Mouse (Mus musculus): ENCODE measurements around the gene BC049352.
A peak's percentile ranks its signal among the peaks of the same experiment; 100 is the strongest.

Gene BC049352

DNA sequence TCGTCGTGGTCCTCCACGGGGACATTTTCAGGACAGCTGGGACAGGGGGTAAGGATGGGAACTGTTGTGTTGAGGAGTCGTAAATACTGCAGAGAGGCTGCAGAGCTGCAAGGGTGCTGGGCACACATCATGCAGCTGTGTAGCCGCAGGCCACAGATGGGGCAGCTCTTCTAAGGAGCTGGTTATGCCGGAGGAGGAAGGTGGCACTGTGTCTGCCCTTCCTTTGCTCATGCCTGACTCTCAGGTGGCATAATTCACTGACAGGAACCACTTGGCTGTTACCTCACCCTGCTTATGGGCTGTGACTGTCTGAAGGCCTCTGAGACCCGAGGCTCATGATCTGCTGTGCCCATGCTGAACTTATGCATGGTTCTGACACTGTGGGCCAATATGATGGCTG is 68.5 kb downstream of the BC049352 start:
- no peak for DNase-seq (ENCODE audit: low spot score)

DNA sequence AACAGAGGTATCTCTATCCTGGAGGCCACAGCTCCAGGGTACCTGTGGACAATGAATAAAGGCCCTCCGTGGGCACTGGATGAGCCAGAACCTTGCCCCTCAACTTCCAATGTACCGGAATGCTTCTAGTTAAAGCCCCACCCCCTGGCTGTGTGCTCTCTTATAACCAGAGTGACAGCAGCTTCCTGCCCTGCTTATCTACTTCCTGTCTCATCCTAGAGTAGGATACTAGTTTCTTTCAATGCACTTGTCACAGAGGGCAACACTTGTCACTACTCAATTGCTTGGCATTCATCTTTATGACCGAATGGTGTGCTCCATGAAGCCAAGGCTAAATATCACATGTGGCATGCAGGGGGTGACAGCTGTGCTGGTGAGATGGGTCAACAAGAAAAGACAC is 69.5 kb downstream of the BC049352 start:
- DNase-seq (ENCODE audit: low spot score), result no peak

DNA sequence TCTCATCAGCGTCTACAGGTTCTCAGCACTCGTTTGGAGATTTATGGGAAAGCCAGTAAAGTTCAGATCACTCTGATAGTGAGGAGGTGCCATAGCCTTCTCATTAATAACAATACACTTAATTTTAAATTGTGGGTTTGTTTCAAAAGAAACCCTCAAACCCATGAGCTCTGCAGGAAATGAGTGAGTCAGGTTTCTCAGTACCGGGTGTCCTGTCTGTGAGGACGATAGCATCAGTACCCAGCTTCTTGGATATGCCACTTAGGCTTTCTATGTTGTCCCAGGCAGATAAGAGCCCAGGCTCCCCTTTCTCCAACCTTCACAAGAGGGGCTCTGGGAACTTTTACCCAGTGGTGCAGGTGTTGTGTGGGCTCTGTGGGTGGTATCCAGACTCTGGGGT is 70.2 kb downstream of the BC049352 start:
- no peak for DNase-seq (ENCODE audit: low spot score)

DNA sequence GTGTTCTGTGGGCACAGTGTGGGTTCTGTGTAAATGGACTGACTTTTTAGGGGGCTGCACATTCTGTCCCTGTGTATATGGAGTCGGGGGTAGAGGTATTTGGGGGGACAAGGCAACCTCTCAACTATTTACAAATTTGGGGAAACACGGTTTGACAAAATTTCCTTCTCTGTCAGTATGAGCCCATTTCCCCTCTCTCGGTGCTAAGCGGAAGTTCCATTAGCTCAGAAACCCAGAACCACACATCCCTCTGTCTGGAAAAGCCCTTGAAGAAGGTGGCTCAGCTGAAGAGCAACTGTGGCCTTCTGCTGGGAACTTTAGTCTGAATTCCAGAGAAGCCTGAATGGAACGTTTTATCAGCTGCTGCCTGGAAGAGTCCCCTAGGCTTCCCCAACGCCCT is 70.6 kb downstream of the BC049352 start:
- no peak for DNase-seq (ENCODE audit: low spot score)

DNA sequence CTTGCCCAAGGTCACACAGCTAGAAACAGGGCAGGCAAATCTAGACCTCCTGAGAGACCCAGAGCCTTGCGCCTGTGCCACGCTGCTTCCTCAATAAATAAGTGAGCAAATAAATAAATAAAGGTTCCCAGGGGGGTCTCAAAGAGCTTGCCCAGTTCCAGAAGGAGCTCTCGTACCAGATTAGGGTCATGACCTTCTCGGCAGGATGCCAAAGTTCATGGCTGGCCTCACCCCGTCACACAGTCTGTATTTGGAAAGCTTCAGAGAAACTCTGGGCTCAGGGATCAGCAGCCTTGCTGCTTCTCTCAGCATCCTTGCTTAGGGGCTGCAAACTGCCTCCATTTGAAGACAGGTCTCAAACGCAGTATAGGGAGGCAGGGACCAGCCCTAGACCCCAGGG is 72.2 kb downstream of the BC049352 start:
- DNase-seq (ENCODE audit: low spot score), result no peak

DNA sequence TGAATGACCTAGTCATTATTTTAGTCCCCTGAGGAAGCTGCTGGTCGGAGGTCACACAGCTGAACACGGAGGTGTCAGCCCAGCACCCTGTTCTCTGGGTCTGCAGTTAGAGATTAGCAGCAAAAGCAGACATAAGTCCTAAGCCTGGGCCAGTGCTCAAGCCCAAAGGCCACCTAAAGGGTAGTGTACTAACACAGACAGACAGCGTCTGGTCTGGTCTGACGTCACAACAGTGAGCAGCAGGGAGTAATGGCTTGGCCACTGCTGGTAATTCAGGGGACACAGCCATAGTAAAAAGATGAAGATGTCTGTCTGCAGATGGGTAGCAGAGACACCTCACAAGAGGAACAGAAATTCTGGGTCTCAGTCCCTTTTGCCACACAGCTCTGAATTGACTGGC is 72.8 kb downstream of the BC049352 start:
- no peak for DNase-seq (ENCODE audit: low spot score)

DNA sequence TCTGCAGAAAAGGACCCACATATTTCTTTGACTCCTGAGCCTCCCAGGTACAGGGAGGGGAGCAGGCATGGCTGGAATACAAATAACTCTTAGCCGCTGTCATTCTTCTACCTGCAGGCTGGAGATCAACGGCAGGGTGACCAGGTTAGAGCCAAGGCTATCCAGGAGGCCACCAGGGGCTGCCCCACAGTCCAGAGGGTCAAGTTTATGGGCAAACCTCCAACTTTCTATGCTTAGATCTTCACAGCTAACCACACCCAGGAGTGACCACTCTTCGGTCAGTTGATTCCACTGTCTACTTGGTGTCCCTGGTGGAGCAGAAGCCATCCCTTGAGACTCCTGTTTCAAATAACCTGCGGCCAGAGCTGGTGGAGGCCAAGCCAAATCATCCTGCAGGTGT is 73.6 kb downstream of the BC049352 start:
- DNase-seq (ENCODE audit: low spot score), result no peak

DNA sequence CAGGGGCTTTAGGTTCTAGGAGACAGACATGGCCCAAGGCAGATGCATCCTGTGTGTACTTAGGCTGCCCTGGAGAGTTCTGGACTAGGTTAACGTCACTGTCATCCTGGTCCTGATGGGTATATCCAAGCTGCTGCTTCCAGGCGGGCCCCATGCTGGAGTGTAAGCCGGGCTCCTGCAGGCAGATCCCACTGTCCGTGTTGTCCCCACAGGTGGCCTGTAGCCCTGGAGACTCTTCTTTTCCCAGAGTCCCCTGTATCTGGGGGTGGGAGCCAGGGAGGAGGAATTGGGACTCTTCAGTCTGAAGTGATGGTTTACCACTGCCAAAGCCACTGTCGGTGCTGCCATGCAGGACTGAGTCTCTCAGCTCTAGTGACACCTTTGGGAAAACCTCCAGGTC is 74.2 kb downstream of the BC049352 start:
- DNase-seq (ENCODE audit: low spot score), result no peak

DNA sequence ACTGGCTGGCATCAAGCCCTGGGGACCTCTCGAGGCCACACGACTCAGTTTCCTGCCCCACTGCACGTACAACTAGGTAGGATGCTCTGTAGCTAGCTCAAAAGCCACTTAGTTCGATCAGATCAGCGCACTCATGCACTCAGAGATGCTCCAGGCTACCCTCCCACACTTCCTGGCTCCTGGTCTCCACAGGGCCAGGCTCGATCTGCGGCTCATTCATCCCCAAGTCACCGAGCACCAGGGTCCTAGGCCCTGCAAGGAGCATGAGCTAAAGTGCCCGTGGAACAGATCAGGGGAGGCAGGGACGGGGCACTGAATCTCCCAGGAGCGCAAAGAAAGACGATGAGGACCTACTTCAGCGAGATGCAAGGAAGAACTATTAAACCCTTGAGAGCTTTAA is 77.3 kb downstream of the BC049352 start:
- no peak for DNase-seq (ENCODE audit: low spot score)

DNA sequence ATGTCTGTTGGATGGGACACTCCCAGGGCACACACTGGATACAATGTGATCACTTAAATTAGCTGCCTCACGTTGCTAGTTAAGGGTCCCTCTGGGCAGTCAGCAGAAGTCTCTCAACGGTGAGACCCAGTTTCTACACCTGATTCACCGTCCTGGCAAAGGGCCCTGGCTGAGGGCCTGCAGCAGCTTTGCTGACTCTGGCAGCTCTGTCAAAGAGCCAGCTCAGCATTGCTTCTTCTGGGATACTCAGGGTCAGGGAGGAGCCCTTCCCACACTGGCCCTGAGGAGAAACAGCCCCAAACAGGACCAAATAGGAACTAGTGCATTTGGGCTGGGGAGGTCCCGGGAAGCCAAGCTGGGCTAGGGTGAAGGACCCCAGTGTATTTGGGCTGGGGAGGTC is 79.7 kb downstream of the BC049352 start:
- peak; percentile 74 for DNase-seq (ENCODE audit: low spot score)

DNA sequence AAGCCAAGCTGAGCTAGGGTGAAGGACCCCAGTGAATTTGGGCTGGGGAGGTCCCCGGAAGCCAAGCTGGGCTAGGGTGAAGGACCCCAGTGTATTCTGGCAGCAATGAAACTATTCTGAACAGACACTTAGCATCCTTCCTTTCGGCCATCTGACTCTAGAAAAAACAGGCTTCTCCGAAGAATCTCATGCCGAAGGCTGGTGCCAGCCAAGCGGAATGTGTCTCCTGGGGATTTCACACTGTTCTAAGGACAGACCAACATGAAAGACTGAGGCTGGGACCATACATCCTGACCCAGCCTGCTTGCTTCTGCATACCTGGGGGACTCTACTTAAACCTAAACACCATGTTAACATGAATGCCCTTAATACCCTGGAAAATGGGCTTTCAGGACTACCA is 80.1 kb downstream of the BC049352 start:
- DNase-seq (ENCODE audit: low spot score), result no peak

DNA sequence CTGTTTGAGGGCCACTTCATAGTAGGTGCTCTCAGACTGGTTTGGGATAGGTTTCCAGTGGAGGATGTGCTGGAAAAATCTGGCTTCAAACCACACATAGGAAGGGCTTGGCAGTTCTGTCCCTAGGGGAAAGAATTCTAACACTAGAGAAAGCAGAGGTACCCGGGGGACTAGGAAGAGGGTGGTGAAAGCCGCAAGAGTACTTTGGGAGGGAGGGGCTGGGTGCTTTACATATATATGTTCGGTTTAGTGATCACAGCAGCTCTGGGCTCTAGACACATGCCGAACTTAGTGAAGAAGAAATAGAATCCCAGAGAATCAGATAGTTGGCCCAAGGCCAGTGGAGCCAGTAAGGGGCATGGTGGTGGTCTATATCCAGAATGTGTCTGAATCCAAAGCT is 85.3 kb downstream of the BC049352 start:
- DNase-seq (ENCODE audit: low spot score), result no peak

DNA sequence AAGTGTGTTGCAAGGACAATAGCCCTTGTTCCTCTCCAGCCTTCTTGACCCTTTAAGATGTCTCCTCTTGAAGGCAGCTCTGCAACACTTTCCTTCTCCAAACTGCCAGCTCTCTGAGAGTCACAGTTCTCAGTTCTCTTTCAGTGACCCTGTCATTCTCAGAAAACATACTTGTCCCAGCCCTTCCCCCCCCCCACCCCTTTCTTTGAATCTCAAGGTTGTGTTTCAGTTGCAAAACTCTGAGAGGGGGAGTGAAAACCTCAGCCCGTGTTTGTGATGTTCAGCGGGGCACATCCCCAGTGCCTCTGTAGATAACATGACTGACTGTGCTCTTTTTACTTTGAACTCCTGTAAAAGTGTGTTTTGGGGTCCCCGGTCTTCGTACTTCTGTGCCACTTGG is 86.3 kb downstream of the BC049352 start:
- DNase-seq (ENCODE audit: low spot score), result no peak

DNA sequence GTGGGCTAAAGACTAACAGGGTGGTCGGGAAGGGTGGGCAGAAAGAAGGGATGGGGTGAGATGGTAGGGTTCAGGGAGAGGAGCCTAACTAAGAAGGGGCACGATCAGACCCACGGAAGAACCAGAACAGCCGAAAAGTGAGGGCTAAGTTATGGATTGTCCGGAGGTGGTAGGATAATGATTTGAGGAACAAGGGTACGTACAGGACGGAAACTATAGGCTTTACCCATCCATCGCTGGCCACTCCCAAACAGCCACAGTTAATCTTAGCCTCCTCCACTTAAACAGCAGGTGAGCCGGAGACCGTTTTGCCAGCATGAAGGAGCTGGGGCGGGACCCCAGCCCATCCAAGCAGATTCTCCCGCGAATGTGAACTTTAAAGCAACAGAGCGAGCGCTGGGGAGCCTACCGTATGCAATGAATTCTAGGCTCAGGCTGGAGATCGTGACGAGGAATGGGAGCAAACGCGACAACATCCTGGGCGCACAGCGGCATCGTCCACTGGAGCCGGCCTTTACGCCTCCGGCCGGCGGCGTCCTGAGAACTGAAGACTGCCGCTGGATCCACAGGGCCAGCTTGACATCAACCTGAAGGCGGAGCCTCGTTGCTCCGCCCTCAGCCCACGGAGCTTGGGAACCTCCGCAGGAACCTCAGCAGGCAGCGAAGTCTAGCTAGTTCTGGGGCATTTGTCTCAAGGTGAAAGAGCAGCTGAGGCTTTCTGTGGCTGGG is 87.0 kb downstream of the BC049352 start, which contains the start of gene Il10ra:
TSS of gene Il10ra (minus strand) at position 553 of the 729 bp plus-strand sequence.
- peak; percentile 59 for DNase-seq (ENCODE audit: low spot score)

DNA sequence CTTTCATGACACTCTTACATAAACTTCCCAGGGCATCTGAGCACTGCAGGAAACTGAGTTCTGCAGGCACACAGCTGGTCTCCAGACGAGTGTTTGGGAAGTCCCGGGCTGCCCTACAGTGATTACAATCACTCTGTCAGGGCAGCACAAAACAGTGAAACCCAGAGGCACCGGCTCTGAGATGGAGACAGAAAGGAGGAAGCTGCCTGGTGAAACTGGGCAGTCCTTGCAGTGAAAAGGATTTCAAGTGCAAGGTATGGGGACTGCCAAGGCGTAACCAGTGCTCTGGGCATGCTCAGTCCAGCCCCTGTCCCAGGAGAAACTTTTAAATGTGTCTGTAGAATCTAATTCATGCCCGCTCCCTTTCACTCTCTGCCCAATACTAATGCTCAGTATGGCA is 90.4 kb downstream of the BC049352 start:
- DNase-seq (ENCODE audit: low spot score), result no peak

DNA sequence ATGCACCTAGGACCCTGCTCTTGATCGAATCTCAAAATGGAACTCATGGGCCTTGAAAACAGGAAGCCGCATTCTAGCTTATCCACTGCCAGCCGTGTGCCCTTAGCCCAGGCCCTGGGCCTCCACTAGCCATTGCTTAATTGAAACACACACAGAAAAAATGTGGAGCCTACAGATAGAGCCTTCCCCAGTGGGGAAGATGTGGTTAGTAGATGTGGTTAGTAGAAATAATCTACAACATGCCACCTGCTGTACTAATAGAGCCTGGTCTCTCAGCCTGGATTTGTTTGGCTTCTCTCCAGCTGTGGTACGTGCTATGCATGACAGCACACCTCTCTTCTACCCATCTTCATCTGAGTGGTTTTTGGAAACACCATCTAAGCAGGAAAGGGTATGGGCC is 92.4 kb downstream of the BC049352 start:
- DNase-seq (ENCODE audit: low spot score), result no peak

DNA sequence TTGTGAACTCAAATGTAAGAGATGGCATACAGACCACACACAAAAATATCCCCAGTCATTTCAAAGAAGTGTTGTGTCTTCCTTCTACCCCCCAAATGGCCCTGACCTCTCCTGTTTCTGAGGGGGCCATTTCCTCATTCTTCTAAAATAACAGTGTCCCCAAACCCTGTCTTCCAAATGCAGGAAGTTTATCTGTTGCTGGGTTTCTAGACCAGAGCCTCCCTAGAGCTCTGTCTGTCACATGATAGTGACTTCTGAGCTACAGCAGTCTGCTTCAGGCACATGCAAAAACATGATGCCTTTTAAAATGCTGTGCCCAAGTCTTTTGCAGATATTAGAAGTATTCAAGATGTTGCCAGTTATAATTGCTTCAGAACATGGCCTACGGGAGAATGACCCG is 92.8 kb downstream of the BC049352 start:
- DNase-seq (ENCODE audit: low spot score), result no peak

DNA sequence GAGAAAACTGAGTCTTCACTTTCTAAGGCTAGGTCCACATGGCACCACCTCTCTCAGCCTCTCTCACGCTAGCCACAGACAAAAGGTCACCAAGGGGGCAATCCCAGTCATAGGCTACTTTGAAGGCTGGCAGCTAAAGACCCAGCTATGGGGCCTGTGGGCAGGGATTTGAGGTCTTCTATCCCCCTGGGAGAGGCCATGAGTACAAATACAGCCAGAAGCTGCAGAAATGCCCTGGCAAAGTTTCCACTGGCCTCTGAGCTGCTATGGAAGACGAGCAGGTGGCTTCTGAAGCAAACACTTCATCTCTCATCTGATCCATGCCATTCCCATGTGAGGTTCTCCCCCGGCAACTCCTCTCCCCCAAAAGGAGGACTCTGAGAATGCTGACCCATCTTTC is 98.3 kb downstream of the BC049352 start:
- no peak for DNase-seq (ENCODE audit: low spot score)

DNA sequence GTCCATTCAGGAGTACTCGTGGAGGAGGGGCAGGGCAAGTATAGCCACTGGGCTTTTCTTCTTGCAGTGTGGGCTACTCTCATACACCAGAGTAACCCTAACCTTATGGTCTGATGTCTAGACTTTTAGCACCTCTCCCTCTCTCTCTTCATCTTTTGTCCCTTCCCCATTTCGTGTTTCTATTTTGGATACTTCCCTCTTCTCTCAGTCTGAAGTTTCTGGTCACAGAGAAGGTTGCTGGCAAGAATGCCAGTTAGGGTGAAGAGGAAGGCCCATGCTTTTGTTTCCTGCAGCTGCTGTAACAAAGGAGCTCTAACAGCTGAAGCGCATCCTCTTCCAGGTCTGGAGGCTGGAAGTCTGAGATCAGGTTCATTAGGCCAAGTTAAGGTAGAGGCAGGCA is 99.1 kb downstream of the BC049352 start:
- DNase-seq (ENCODE audit: low spot score), result no peak

DNA sequence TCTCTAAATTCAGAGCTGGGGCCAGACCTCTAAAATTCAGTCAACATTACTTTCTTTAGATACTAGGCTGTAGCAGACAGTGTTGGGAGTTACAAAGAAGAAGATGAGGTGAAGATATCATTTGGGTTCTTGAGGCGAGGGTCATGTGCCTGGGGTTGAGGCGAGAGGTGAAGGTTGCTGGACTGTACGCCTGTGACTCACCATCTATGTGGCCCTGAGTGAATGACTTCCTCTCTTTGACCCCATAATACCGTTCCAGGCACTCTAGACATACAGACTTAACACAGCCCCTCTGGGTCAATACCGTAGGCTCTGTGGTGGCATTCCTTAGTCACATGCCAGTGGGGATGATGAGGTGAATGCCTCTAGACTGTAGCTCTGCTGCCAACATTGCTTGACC is 100.7 kb downstream of the BC049352 start:
- DNase-seq (ENCODE audit: low spot score), result no peak

DNA sequence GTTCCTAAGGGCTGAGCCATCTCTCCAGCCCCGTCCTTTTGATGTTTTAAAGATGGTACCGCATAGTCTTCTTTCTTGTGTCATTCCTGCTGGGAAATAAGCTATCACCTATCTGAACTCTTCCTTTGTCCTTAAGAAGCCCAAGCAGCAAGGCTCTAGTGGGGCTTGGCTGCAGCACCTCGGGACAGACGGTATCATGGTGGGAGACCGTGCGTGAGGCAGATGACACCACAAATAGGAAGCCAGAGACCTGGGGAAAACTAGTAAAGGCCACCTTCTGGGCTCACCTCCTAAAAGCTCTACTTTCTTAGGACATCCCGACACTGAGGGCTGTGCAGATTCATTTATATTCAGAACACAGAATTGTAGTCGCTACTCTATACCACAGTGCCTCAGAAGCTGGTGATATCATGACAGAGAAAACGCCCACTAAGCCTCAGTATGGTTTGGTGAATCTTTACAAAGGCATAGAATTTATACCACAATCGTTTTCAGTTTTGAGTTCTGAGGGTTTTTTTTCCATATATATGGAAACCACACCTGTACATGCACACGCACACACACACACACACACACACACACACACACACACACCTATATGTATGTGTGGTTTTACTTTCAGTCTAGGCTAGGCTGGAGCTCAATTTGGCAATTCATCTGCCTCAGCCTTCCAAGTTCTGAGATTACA is 109.8 kb downstream of the BC049352 start:
- no peak for DNase-seq (ENCODE audit: low spot score)

DNA sequence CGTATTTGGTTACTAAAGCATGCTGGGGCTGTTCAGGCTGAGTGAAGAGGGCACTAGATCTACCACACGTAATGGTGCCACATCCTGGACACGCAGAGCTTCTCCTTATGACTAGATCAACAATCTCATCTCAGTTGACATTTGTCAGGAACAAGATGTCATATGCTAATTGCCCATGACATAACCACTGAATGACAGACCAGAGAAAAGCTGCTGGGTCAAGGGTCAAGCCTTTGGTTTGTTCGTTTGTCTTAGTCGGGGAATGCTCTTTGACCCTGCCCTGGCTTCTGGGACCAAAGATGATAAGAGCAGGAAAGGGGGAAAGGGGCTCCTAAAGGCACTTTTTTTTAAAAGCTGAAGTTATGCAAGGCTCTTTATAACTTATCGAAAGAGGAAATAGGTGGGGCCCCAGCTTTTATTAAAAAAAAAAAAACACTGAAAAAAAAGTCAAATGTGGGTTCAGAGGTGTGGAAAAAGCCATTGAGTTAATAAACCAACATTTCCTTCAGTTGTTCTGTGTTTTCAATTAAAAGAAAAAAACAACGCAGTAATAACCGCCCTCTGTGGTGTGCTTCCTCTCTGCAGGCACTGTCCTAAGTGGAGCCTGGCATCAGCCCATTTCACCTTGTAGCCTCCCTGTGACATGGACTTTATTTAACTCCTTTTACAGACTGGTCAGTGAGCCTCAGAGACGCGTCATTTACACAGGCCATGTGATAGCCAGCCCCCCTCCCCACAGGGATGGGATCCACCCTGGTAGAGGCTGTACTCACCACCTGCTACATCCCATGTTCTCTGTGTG is 112.6 kb downstream of the BC049352 start:
- DNase-seq (ENCODE audit: low spot score), result no peak
